Mouse (Mus musculus) brain, embryonic 14.5 days (tissue): ENCODE results near the gene Nsun2.

ENCODE experiments used
- CTCF ChIP-seq: fragments of 200-500 bp; IDR thresholded peaks from 2 replicates; pipeline ENCODE4 v1.5.1; 2012; ENCODE audit warnings: inconsistent platforms, mild to moderate bottlenecking, moderate library complexity, borderline replicate concordance; ENCODE audit not compliant: insufficient read depth, insufficient read length; ENCODE audit errors: extremely low read depth
- POLR2A ChIP-seq: fragments of 200-500 bp; IDR thresholded peaks from 2 replicates; pipeline ENCODE4 v1.6.1; 2012; ENCODE audit warnings: mild to moderate bottlenecking, inconsistent platforms, borderline replicate concordance; ENCODE audit not compliant: poor library complexity, insufficient read depth, insufficient read length, severe bottlenecking; ENCODE audit errors: extremely low read depth

- TF ChIP-seq CTCF (no peak), POLR2A (no peak)
Observed at GRCm38 (mm10) chr13:69555045-69555444, 21.5 kb downstream of the Nsun2 start.
